Mouse (Mus musculus) heart, postnatal 10 days (tissue): ENCODE data around the gene Gm4981. TPM values are rescaled to one million over a fixed set of nuclear protein-coding genes. Genes with fewer than 3 reads are reported as not detected.
"Not testable (repeated sequence)": the region's sequence is repeated elsewhere in the genome, so short reads cannot be mapped to it uniquely, and the experiment has no call there.

Experiments
- DNase-seq, 2 experiments: peaks; one replicate each; pipeline ENCODE4 v3.0.0; 2021
- intact Hi-C: fragments of 180-260 bp; cut with DNase I; formaldehyde crosslinking; loops from one replicate; pipeline ENCODE4 v1.15.1; 2025
- total RNA-seq, 2 experiments: library from RNA; stranded (reverse); gene quantifications; 2 replicates each; pipeline ENCODE4 v1.2.3; 2021

Gm4981 gene
- total RNA-seq, 2 experiments from 2014 or later = not detected

DNA sequence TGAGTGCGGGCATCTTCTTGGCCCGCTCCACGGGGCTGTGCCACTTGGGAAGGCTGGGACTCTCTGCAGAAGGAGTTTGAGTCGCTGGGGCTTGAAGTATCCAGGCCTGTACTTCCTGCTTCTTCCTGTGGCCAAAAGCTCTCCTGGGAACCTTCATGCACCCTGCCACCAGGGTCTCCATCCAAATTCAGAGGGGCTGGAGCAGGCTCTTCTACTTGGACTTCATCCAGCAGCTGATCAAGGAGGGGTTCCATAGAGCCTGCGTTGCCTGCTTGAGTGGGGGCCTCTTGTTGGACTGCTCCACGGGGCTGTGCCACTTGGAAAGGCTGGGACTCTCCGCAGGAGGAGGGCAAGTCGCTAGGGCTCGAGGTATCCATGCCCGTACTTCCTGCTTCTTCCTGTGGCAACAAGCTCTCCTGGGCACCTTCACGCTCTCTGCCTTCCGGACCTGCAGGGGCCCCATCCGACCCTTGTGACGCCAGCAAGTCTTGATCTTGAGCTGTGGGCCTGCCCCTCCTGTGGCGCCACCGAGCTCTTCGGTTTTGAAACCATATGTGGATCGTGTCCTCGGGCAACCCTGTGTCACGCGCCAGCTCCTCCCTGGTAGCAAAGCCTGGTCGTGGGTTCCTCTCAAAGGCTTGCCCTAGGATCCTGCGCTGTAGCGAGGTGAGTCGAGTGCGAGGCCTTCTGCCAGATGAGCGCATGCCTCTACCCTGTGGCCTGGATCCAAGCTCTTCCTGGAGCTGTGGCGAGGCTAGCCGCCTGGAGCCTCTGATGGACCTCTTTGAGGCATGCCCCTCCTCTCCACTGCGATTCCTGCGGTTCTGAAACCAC lies 12.3 kb downstream of the Gm4981 start:
- DNase-seq = peak; percentile 55 to 58
- intact Hi-C loops = not testable (repeated sequence)

DNA sequence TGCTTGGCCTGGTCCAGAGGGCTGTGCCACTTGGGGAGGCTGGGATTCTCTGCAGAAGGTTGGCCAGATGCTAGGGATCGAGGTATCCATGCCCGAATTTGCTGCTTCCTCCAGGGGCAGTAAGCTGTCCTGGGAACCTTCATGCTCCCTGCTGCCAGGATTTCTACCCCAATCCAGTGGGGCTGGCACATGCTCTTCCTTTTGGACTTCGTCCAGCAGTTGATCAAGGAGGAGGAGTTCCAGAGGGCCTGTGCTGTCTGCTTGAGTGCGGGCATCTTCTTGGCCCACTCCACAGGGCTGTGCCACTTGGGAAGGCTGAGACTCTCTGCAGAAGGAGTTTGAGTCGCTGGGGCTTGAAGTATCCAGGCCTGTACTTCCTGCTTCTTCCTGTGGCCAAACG lies 13.3 kb downstream of the Gm4981 start:
- not testable (repeated sequence) for DNase-seq

DNA sequence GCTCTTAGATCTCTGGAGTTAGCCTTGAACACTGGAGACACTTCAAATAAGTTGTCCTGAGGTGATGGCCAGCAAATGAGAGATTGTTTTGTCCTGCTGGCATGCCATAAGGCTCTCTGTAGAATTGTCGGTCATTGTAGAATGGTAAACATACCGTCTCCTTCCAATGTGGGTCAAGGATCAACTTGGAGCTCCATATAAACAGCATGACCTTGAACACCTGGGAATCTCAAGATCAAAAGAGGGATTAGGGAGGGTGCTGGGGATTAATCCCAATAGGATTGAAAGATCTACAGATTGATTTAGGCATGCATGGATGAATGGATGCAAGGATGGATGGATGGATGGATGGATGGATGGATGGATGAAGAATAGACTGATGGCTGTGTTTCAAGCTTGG lies 14.9 kb downstream of the Gm4981 start:
- peak; percentile 49 to 50 for DNase-seq

More for the DNA sequence above, 13.3 kb downstream of the Gm4981 start:
- intact Hi-C loops = not testable (repeated sequence)

DNA sequence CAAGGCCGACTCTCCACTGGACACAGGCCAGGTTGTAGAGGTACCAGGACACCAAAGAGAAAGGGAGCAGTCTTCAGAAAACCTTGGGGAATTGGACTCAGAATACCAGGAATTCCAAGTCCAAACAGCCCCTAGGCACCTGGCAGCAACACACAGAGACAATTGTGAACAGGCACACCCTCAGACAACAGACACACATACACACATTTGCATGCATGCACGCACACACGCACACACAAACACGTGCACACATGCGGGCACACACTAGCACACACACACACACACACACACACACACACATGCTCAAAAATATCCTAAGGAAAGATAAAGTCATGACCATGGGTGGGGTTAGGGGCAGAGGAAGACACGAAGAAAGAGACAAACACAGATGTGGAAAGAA lies 15.8 kb downstream of the Gm4981 start:
- intact Hi-C loops = no loop called here
- DNase-seq = no peak

More for the DNA sequence above, 14.9 kb downstream of the Gm4981 start:
- intact Hi-C loops = not testable (repeated sequence)

DNA sequence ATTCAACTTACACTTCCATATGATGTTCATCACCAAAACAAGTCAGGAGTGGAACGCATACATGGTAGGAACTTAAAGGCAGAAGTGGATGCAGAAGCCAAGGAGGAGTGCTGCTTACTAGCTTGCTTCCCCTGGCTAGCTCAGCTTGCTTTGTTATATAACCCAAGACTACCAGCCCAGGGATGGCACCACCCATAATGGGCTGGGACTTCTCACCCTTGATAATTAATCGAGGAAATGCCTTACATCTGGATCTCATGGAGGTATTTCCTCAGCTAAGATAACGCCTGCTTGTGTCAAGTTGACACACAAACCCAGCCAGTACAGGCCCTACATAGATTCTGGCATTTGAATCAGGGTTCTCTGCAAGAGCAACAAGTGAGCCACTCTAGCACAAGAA lies 19.1 kb downstream of the Gm4981 start:
- no peak for DNase-seq
- intact Hi-C loops = loop anchor here (2.0 kb wide), 1 partner anchor 777 kb away; no protein-coding TSS in a partner anchor

DNA sequence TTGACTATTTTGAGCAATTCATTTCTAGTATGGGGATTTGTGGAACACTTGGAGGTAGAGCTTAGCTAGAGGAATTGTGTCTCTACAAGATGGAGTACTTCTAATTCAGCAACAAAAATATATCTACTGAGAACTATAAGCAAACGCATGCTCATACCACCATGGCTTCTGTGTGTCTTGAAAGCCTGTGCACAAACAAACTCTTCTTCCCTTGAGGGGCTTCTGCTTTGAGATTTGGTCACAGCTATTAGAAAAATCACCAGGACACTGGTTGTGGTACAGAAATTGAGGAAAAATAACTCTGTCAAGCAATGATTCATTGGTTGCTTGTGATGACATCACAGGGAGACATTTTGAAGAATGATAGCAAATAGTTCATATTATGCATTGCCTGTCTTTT lies 21.1 kb downstream of the Gm4981 start:
- DNase-seq = no peak
- intact Hi-C loops = no loop called here

DNA sequence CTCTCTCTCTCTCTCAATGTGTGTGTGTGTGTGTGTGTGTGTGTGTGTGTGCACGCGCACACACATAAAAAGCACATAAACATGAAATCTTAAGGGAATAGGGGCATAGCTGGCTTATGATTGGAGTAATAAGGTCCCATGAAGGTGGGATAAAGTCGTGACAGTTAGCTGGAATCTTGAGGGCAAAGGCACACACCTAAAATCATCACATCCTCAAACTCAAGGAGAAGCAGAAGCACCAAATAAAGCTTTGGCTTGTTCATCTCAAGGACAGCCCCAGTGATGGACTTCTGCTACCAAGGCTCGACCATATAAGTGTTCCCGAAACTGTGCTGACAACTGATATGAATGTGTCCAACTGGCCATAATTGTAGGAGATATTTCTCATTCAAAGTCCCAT lies 21.6 kb downstream of the Gm4981 start:
- intact Hi-C loops = no loop called here

DNA sequence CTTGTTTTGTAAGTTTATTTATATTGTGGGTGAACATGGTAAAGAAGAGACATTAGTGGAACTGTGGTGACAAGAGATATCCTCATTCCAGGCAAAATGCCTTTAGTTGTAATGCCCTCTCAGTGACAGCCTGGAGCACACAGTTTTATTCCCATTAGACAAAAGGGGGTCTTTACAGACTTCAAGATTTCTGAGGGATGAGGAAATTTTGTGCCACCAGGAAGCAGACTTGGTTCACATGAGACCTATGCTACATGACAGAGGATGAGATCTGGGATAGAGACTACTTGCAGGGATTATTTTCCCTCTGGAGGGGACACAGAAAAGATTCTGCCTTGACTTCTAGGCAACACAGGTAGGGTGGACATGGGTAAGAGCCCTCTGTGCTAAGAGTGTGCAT lies 22.0 kb downstream of the Gm4981 start:
- intact Hi-C loops = no loop called here
- DNase-seq = no peak

More for the DNA sequence above, 21.6 kb downstream of the Gm4981 start:
- DNase-seq = no peak

DNA sequence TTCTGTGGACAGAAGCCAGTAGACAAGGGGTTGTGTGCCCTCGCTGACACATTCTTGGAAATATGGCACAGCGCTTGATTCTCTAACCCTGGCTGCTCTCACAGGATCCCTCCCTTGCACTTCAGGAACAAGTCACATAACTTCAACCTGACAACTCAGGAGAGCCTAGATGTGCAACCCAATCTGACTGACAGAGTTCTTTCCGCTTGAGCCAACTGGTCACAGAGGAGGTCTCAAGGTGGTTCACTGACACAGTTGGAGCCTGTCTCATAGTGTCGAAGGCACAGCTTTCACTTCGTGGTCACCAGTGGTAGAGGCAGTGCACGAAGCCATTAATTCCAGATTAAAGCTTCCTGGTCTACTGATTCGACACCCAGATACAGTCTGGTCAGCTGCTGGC lies 24.3 kb downstream of the Gm4981 start:
- no peak for DNase-seq
- intact Hi-C loops = no loop called here

DNA sequence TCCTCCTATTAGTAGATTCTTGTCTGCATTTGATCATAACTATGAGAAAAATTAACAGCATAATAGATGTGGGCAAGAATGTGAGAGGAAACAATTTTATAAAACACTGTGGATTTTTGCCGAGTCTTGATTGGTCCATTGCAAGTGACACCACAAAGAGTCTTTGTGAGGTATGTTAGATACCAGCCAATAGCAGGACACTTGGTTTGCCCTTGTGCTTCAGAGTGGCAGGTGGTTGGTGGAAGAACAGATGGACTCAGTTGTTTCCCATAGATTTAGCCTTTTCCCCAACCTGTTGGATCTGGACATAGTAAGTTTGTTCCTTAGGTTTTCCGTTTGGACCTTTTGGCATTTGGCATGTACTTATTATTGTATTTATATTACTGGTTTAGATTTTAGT lies 25.3 kb downstream of the Gm4981 start:
- intact Hi-C loops = no loop called here
- no peak for DNase-seq

DNA sequence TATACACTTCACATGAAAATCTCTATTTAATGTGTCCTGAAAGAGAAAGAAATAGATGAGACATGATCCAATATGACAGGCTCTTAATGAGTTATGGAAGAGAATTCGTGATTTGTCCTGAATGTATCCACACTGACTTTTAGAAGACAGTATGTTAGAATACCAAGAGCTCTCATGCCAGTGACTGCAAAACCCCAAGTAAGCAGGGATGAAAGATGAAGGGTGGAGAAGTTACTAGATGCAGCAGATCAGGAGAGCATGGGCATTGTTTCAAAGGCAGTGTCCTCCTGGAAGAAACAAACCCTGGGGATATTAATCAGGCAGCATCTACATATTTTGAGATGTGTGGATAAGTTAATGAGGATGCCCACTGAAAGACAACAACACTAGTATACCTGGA lies 26.0 kb downstream of the Gm4981 start:
- intact Hi-C loops = no loop called here

DNA sequence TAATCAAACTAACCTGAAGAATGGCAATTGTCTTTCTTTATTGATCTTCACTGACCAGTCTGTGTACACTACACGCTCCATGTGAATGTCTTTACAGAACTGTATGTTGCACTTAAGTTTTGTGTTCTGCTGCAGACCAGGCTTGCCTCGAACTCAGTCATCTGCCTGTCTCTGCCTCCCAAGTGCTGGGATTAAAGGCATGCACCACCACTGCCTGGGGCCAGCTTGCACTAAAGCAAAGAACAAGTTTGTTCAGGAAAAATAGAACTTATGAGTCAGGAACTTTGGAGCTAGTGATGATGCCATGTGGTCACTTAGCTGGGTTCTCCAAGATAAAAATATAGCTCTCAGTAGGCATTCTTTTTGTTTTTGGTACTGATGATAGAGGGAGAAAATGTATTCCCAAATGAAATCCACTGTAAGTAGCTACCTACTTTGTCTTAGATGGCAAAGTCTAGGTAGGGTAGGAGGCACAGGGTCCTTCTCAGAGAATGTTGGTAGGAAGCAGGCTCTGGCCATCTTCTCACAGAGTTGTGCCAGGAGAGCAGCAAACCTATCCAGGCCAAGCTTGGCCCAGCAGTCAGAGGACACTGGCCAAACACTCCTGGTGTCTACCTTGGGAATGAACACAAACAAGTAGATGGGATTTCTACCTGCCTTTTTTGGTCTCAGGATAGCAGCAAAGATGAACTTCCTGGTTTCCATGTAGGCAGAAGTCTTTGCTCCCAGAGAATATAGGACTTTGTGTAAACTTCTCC lies 26.6 kb downstream of the Gm4981 start:
- intact Hi-C loops = no loop called here
- DNase-seq = no peak

More for the DNA sequence above, 26.0 kb downstream of the Gm4981 start:
- DNase-seq = no peak

DNA sequence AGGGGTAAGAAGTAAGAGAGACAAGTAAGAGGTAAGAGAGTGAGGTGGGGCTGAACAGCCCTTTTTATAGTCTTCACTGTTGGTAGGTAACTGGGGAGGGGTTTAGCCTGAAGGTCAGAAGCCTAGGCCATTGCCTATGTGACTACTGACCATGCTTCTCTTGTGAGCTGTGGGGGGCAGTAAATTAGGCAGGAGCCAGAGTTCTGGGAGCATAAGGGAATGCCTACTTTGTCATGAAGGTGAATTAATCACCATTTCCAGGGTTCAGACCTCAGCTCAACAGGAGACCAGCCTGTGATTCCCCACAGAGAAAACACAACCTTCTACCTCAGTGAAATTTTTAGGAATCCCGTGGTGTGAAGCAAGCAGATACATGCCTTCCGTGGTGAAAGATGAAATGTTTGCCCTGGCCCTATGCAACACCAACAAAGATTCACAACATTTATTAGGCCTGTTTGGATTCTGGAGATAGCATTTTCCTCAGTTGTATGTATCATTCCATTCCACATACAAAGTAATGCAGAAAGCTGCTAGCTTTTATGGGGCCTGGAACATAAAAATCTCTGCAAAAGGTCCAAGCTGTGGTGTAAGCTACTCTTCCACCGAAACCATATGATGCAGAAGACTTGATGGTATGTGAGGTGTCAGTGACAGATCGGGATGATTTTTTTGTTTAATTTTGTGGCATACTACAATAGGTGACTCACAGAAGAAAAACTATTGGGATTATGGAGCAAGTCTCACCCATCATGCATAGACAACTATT lies 29.7 kb downstream of the Gm4981 start:
- no peak for DNase-seq
- intact Hi-C loops = no loop called here

DNA sequence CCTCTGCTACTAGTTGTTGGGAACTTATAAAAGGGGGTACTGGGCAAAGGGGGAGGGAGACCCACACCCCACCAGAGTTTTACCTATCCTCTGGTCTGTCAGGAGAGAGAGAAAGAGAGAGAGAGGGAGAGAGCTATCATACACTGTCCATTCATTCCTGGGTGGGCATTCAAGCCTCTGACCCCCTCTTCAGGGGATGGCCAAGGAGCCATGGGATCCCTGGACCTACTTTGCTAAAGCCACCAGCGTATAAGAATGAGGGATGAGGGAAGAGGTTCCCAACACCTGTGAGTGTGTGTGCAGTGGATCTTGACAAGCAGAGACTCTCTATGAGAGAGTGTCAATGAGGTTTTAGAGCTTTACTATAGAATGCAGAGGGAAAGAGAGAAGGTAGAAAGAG lies 30.5 kb downstream of the Gm4981 start:
- intact Hi-C loops = no loop called here
- no peak for DNase-seq

Other genes starting within 250 kb of the Gm4981 start
- not detected for gene AW822073, start 11.8 kb downstream of the Gm4981 start, total RNA-seq
- not detected for gene Duxf3, start 4.0 kb downstream of the Gm4981 start, total RNA-seq
- 10 to 100 TPM; 22.8 to 30.6 TPM for gene Gcc2, start 18.8 kb upstream of the Gm4981 start, total RNA-seq
- 100 to 1,000 TPM; 211 to 240 TPM for gene Lims1, start 86.8 kb upstream of the Gm4981 start, total RNA-seq
- gene Ranbp2, start 210.2 kb upstream of the Gm4981 start, total RNA-seq = 10 to 100 TPM; 56.6 to 59.4 TPM